Mouse (Mus musculus) MEL (cell line): ENCODE results near the gene Pars2. TPM values are rescaled to one million over a fixed set of nuclear protein-coding genes. Genes with fewer than 3 reads are reported as not detected.

Experiments
- DNase-seq: peaks from one replicate; pipeline ENCODE4 v3.0.0; 2011; ENCODE audit warnings: low read depth, low spot score
- H3K27ac ChIP-seq: 2 replicates; pipeline ENCODE4 v1.5.1; 2012; ENCODE audit warnings: low read depth, mild to moderate bottlenecking, control low read depth, low read length, moderate library complexity; ENCODE audit not compliant: control insufficient read depth
- H3K27me3 ChIP-seq, 2 experiments: fragments of 150-350 bp in 1 of 2; sonication (generic) in 1 of 2; 2 replicates each; pipeline ENCODE4 v1.6.1; 2012; ENCODE audit warnings: low read length in 2 of 2, mild to moderate bottlenecking in 2 of 2, improper control_type of control experiment in 1 of 2, moderate library complexity in 1 of 2; ENCODE audit not compliant: insufficient read depth in 2 of 2, control insufficient read depth in 1 of 2
- H3K36me3 ChIP-seq, 2 experiments: 2 replicates each; pipeline ENCODE4 v1.6.1; 2012 to 2014; ENCODE audit warnings: low read length in 2 of 2, improper control_type of control experiment in 1 of 2, inconsistent platforms in 1 of 2, mild to moderate bottlenecking in 1 of 2; ENCODE audit not compliant: insufficient read depth in 2 of 2, control insufficient read depth in 1 of 2
- H3K4me1 ChIP-seq, 2 experiments: fragments of 150-350 bp in 1 of 2; sonication (generic) in 1 of 2; 2 replicates each; pipeline ENCODE4 v1.6.1; 2012; ENCODE audit warnings: low read length in 2 of 2, improper control_type of control experiment in 1 of 2, mild to moderate bottlenecking in 1 of 2; ENCODE audit not compliant: insufficient read depth in 2 of 2, control insufficient read depth in 1 of 2
- H3K4me3 ChIP-seq, 2 experiments: fragments of 150-350 bp in 1 of 2; sonication (generic) in 1 of 2; 2 replicates each; pipeline ENCODE4 v1.5.1; 2012; ENCODE audit warnings: low read depth in 2 of 2, low read length in 2 of 2, mild to moderate bottlenecking in 2 of 2, moderate library complexity in 2 of 2, control low read depth in 1 of 2, improper control_type of control experiment in 1 of 2; ENCODE audit not compliant: control insufficient read depth in 1 of 2, insufficient read depth in 1 of 2
- H3K79me2 ChIP-seq: 2 replicates; pipeline ENCODE4 v1.6.1; 2012; ENCODE audit warnings: mild to moderate bottlenecking, low read length, moderate library complexity; ENCODE audit not compliant: control insufficient read depth, poor library complexity, insufficient read depth
- H3K9ac ChIP-seq: 2 replicates; pipeline ENCODE4 v1.6.1; 2012; ENCODE audit warnings: low read depth, mild to moderate bottlenecking, control low read depth, low read length, moderate library complexity; ENCODE audit not compliant: control insufficient read depth, poor library complexity, severe bottlenecking
- H3K9me3 ChIP-seq: fragments of 150-350 bp; sonication (generic); replicated peaks from 2 replicates; pipeline ENCODE4 v1.6.1; 2012; ENCODE audit warnings: mild to moderate bottlenecking, low read length, improper control_type of control experiment, moderate library complexity; ENCODE audit not compliant: insufficient read depth
- CHD2 ChIP-seq: IDR thresholded peaks from 2 replicates; pipeline ENCODE4 v1.6.1; 2011; ENCODE audit warnings: low read length, improper control_type of control experiment
- ETS1 ChIP-seq: IDR thresholded peaks from 2 replicates; pipeline ENCODE4 v1.6.1; 2012; ENCODE audit warnings: low read depth, mild to moderate bottlenecking, inconsistent platforms, low read length, improper control_type of control experiment, moderate library complexity
- GABPA ChIP-seq: IDR thresholded peaks from 2 replicates; pipeline ENCODE4 v1.6.1; 2012; ENCODE audit warnings: low read depth, mild to moderate bottlenecking, inconsistent platforms, low read length, improper control_type of control experiment, moderate library complexity
- JUND ChIP-seq: IDR thresholded peaks from 2 replicates; pipeline ENCODE4 v1.6.1; 2011; ENCODE audit warnings: low read depth, mild to moderate bottlenecking, improper control_type of control experiment, low read length
- KAT2A ChIP-seq: conservative IDR thresholded peaks from 2 replicates; pipeline ENCODE4 v1.6.1; 2012; ENCODE audit warnings: low read depth, low read length, improper control_type of control experiment, inconsistent platforms
- MAFK ChIP-seq: IDR thresholded peaks from 2 replicates; pipeline ENCODE4 v1.6.1; 2011; ENCODE audit warnings: low read depth, mild to moderate bottlenecking, low read length, improper control_type of control experiment, borderline replicate concordance
- MYB ChIP-seq: IDR thresholded peaks from 2 replicates; pipeline ENCODE4 v1.6.1; 2011; ENCODE audit warnings: mild to moderate bottlenecking, low read depth, low read length, improper control_type of control experiment
- NELFE ChIP-seq: IDR thresholded peaks from 2 replicates; pipeline ENCODE4 v1.6.1; 2011; ENCODE audit warnings: low read depth, low read length, improper control_type of control experiment
- NRF1 ChIP-seq: IDR thresholded peaks from 2 replicates; pipeline ENCODE4 v1.6.1; 2014; ENCODE audit warnings: low read depth, mild to moderate bottlenecking, inconsistent platforms, low read length, improper control_type of control experiment, moderate library complexity; ENCODE audit not compliant: poor library complexity, insufficient read depth, severe bottlenecking
- POLR2AphosphoS2 ChIP-seq: IDR thresholded peaks from 2 replicates; pipeline ENCODE4 v1.6.1; 2011; ENCODE audit warnings: low read length, improper control_type of control experiment
- RAD21 ChIP-seq: IDR thresholded peaks from 2 replicates; pipeline ENCODE4 v1.6.1; 2011; ENCODE audit warnings: mild to moderate bottlenecking, low read depth, low read length, improper control_type of control experiment
- SMC3 ChIP-seq: IDR thresholded peaks from 2 replicates; pipeline ENCODE4 v1.6.1; 2011; ENCODE audit warnings: low read depth, low read length, improper control_type of control experiment
- TBP ChIP-seq: IDR thresholded peaks from 2 replicates; pipeline ENCODE4 v1.8.0; 2011; ENCODE audit warnings: low read depth, low read length, improper control_type of control experiment
- TCF12 ChIP-seq: IDR thresholded peaks from 2 replicates; pipeline ENCODE4 v1.6.1; 2014; ENCODE audit warnings: low read depth, mild to moderate bottlenecking, inconsistent platforms, low read length, improper control_type of control experiment, moderate library complexity
- UBTF ChIP-seq: IDR thresholded peaks from 2 replicates; pipeline ENCODE4 v1.6.1; 2012; ENCODE audit warnings: low read depth, mild to moderate bottlenecking, inconsistent platforms, low read length, improper control_type of control experiment, moderate library complexity, borderline replicate concordance; ENCODE audit not compliant: insufficient read depth
- ZC3H11A ChIP-seq: IDR thresholded peaks from 2 replicates; pipeline ENCODE4 v1.6.1; 2012; ENCODE audit warnings: low read depth, mild to moderate bottlenecking, inconsistent platforms, low read length, improper control_type of control experiment
- ZKSCAN1 ChIP-seq: IDR thresholded peaks from 2 replicates; pipeline ENCODE4 v1.6.1; 2012; ENCODE audit warnings: low read depth, mild to moderate bottlenecking, inconsistent platforms, low read length, improper control_type of control experiment, moderate library complexity
- polyA plus RNA-seq, 2 experiments: library from polyadenylated mRNA; stranded (reverse) in 1 of 2; unstranded in 1 of 2; fragments of >175 nt in 1 of 2; fragments of >200 nt in 1 of 2; gene quantifications; 2 replicates each; pipeline versions ENCODE4 v1.2.1 to v1.2.4; 2012; ENCODE audit warnings: low replicate concordance in 2 of 2, low read depth in 1 of 2; ENCODE audit not compliant: insufficient read length in 2 of 2, insufficient read depth in 1 of 2, missing spikeins in 1 of 2
- total RNA-seq: library from RNA; depleted of rRNA; stranded (reverse); fragments of 300-350 nt; gene quantifications from 2 replicates; pipeline ENCODE4 v1.2.3, GENCODE M21; 2012

The Pars2 gene
- total and polyA plus RNA-seq, 3 experiments, result 10.9 to 11.3 TPM; not detected in 1

- TF ChIP-seq KAT2A, result no peak
Observed at GRCm38 (mm10) chr4:106699989-106700388, 49.1 kb downstream of the Pars2 start (continued).

GRCm38 (mm10) chr4:106700798-106701197 lies 49.9 kb downstream of the Pars2 start:
- Histone ChIP-seq H3K79me2 (no peaks in the 10 kb centered on the region), H3K27me3 (peaks cover 0 to 19% of the 10 kb centered on the region in 2 experiments; a peak in 3 of 4 replicates), H3K4me1 (no peaks in the 10 kb centered on the region), H3K4me3 (no peak overlapping the region), H3K36me3 (no peaks in the 10 kb centered on the region), H3K9ac (no peak overlapping the region), H3K9me3 (no peaks in the 10 kb centered on the region), H3K27ac (no peak overlapping the region)
- TF ChIP-seq MYB (no peak), RAD21 (no peak), ZKSCAN1 (no peak), JUND (no peak), GABPA (no peak), ZC3H11A (no peak), SMC3 (no peak), NELFE (no peak), POLR2AphosphoS2 (no peak), CHD2 (no peak), TBP (no peak)
- no peak for DNase-seq

- no peak for TF ChIP-seq KAT2A
- TF ChIP-seq ETS1, result no peak
- TF ChIP-seq NRF1, result no peak
- no peak for TF ChIP-seq GABPA
- no peak for TF ChIP-seq POLR2AphosphoS2
- TF ChIP-seq UBTF, result no peak
- no peak for TF ChIP-seq NELFE
- no peak for TF ChIP-seq TCF12
- no peak for TF ChIP-seq MAFK
- Histone ChIP-seq H3K36me3 (no peaks in the 10 kb centered on the region; a peak in 1 of 4 replicates), H3K27ac (no peak overlapping the region), H3K79me2 (no peaks in the 10 kb centered on the region), H3K9me3 (no peaks in the 10 kb centered on the region), H3K4me1 (no peaks in the 10 kb centered on the region), H3K27me3 (peaks cover 0 to 13% of the 10 kb centered on the region in 2 experiments), H3K9ac (no peak overlapping the region), H3K4me3 (no peak overlapping the region)
- DNase-seq, result no peak
Observed at GRCm38 (mm10) chr4:106703956-106704355, 53.1 kb downstream of the Pars2 start.
